Mouse (Mus musculus): ENCODE measurements around the gene Dok7.

GRCm38 (mm10) chr5:35073235-35073634 lies 16.7 kb downstream of the Dok7 start:
- TF ChIP-seq CTCF (IDR thresholded peaks at IDR 0.05; ENCODE audit: borderline replicate concordance, control insufficient read depth, extremely low read depth, insufficient read depth, low read length, poor library complexity) (no peak), POLR2A (IDR thresholded peaks at IDR 0.05; ENCODE audit: control insufficient read depth, extremely low read depth, insufficient read depth, low read length, poor library complexity) (no peak)

Data from thymus, adult 2 months (tissue).